Mouse (Mus musculus) erythroblast, embryonic 14.5 days (primary cell): ENCODE results near the gene Ccdc106.

Experiments
- GATA1 ChIP-seq: IDR thresholded peaks from 2 replicates; pipeline ENCODE4 v1.6.1; 2012; ENCODE audit warnings: low read length, inconsistent platforms, mixed read lengths
- TAL1 ChIP-seq: IDR thresholded peaks from 3 replicates; pipeline ENCODE4 v1.6.1; 2012; ENCODE audit warnings: low read length, inconsistent platforms, mixed read lengths

- no peak for TF ChIP-seq TAL1
- TF ChIP-seq GATA1: no peak
These were observed 10.4 kb downstream of the Ccdc106 start for GRCm38 (mm10) chr7:5030554-5031275.
